Mouse (Mus musculus) ES-E14 (cell line): ENCODE measurements around the gene Man1c1.

Experiments used
- CHD2 ChIP-seq: IDR thresholded peaks from 2 replicates; pipeline ENCODE4 v1.6.1; 2014; ENCODE audit warnings: mild to moderate bottlenecking, low read depth, low read length, inconsistent platforms
- HCFC1 ChIP-seq: IDR thresholded peaks from 2 replicates; pipeline ENCODE4 v1.6.1; 2012; ENCODE audit warnings: low read length, inconsistent platforms, borderline replicate concordance; ENCODE audit not compliant: insufficient read depth

DNA sequence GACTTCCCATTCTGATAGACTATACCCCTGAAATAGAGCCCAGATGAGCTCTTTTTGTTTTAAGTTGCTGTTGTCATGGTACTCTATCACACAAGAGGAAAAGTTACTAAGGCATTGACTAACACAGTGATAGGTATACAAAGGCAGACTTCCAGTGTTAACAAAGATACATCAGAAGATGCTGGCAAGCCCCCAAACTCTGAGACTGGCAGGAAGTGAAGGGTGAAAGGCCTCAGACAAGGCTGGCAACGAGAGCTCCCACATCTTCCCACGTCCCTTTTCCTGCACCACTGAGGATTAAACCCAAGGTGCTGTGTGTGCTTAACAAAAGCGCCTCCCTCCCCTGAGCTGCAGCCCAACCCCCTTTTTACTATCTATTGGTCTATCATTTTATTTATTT, 19.2 kb upstream of the Man1c1 start:
- TF ChIP-seq HCFC1 (no peak), CHD2 (no peak)
